Mouse (Mus musculus) layer of hippocampus, postnatal 25 days (tissue): ENCODE results near the gene Jam3. TPM values are rescaled to one million over a fixed set of nuclear protein-coding genes. Genes with fewer than 3 reads are reported as not detected.
"Not testable (repeated sequence)": the region's sequence is repeated elsewhere in the genome, so short reads cannot be mapped to it uniquely, and the experiment has no call there.

Experiments
- DNase-seq, 2 experiments: peaks; one replicate each; pipeline ENCODE4 v3.0.0; 2022; ENCODE audit warnings: mixed read lengths in 2 of 2, low spot score in 1 of 2; ENCODE audit errors: extremely low spot score in 1 of 2
- total RNA-seq, 2 experiments: library from RNA; stranded (reverse); gene quantifications; 2 replicates each; pipeline ENCODE4 v1.2.3; 2021

Jam3 gene
- total RNA-seq, 2 experiments from 2014 or later = 43.0 to 44.2 TPM

- no peak for DNase-seq
These were observed 17.6 kb upstream of the Jam3 start for GRCm38 (mm10) chr9:27172839-27173238.

- no peak for DNase-seq
These were observed 15.5 kb upstream of the Jam3 start for GRCm38 (mm10) chr9:27170726-27171125.

GRCm38 (mm10) chr9:27166981-27167380 lies 11.8 kb upstream of the Jam3 start:
- no peak for DNase-seq

GRCm38 (mm10) chr9:27165596-27165995 lies 10.4 kb upstream of the Jam3 start:
- no peak for DNase-seq

GRCm38 (mm10) chr9:27164957-27165356 lies 9.7 kb upstream of the Jam3 start:
- DNase-seq = no peak

GRCm38 (mm10) chr9:27163661-27164060 lies 8.4 kb upstream of the Jam3 start:
- not testable (repeated sequence) for DNase-seq

- DNase-seq = no peak
These were observed 1.4 kb downstream of the Jam3 start for GRCm38 (mm10) chr9:27153861-27154260.

GRCm38 (mm10) chr9:27149836-27150235 lies 5.4 kb downstream of the Jam3 start:
- DNase-seq = no peak

- no peak for DNase-seq
These were observed 6.4 kb downstream of the Jam3 start for GRCm38 (mm10) chr9:27148631-27149471.

GRCm38 (mm10) chr9:27147946-27148345 lies 7.3 kb downstream of the Jam3 start:
- no peak for DNase-seq

- DNase-seq = no peak
These were observed 8.4 kb downstream of the Jam3 start for GRCm38 (mm10) chr9:27146826-27147225.

GRCm38 (mm10) chr9:27144996-27145395 lies 10.2 kb downstream of the Jam3 start:
- no peak for DNase-seq

GRCm38 (mm10) chr9:27144271-27144840 lies 10.9 kb downstream of the Jam3 start:
- no peak for DNase-seq

GRCm38 (mm10) chr9:27140432-27141065 lies 14.7 kb downstream of the Jam3 start:
- no peak for DNase-seq

- DNase-seq = no peak
These were observed 18.6 kb downstream of the Jam3 start for GRCm38 (mm10) chr9:27136651-27137050.

- no peak for DNase-seq
These were observed 19.8 kb downstream of the Jam3 start for GRCm38 (mm10) chr9:27135372-27135771.

- peak in 1 of 2 experiments; percentile 54 for DNase-seq
These were observed 20.8 kb downstream of the Jam3 start for GRCm38 (mm10) chr9:27134410-27134809.

- no peak for DNase-seq
These were observed 26.6 kb downstream of the Jam3 start for GRCm38 (mm10) chr9:27128629-27129028.

GRCm38 (mm10) chr9:27126543-27126942 lies 28.7 kb downstream of the Jam3 start:
- DNase-seq = no peak

GRCm38 (mm10) chr9:27125450-27125849 lies 29.8 kb downstream of the Jam3 start:
- DNase-seq = no peak

- no peak for DNase-seq
These were observed 31.3 kb downstream of the Jam3 start for GRCm38 (mm10) chr9:27123947-27124346.
